ENCODE assay signal across 32 mouse cellular contexts in the genomic region with DNA sequence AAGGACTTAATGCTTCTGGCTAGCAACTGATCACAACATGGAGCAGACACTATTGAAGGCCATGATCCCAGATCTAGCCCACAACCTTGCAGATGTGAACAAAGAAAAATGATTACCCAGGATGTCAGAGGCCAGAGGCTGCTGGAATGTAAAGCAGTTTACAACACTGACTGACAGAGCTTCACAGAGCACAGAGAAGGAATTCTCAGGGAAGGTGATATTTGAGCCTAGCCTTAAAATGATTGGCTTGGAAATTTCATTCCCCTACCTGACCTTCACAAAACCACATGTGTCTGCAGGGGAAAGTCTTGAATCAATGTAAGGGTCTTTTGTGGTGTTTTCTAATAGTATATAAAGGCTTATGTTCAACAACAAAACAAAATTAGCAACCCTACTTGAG. TPM values are rescaled to one million over a fixed set of nuclear protein-coding genes. Genes with fewer than 3 reads are reported as not detected.
"Had no signal": no experiment of that assay in that cellular context is flagged by ENCODE, and none has a peak within 500 bp of the region (broad histone marks: within the 10 kb centered on the region; RNA-seq: fewer than 3 reads in every experiment).

No protein-coding gene starts in this region.

- H3K9ac ChIP-seq: liver, embryonic 13.5 days; midbrain, embryonic 13.5 days; neural tube, embryonic 13.5 days had no signal

- DNase-seq: kidney, adult 8-10 months; kidney, postnatal 25 days; layer of hippocampus, postnatal 36 days; lung, adult 2 months; lung, postnatal 14 days; lung, postnatal 4 days; retina, postnatal 1 day; right cerebral cortex, postnatal 25 days; spleen, adult 18-20 months; thymus, adult 18-20 months; thymus, postnatal 36 days had no signal

- H3K27ac ChIP-seq: left cerebral cortex, adult 2 months; liver, embryonic 13.5 days; midbrain, embryonic 10.5 days; midbrain, embryonic 13.5 days; neural tube, embryonic 13.5 days had no signal

- ATAC-seq: midbrain, embryonic 13.5 days; midbrain, embryonic 16.5 days had no signal

- H3K27me3 ChIP-seq: liver, embryonic 13.5 days; midbrain, embryonic 13.5 days; neural tube, embryonic 13.5 days had no signal

- H3K4me3 ChIP-seq: left cerebral cortex, adult 2 months; liver, embryonic 13.5 days; midbrain, embryonic 10.5 days; midbrain, embryonic 13.5 days; myocyte; neural tube, embryonic 13.5 days had no signal

- H3K4me2 ChIP-seq: liver, embryonic 13.5 days; midbrain, embryonic 13.5 days; neural tube, embryonic 13.5 days had no signal

- H3K9me3 ChIP-seq: liver, embryonic 13.5 days; midbrain, embryonic 10.5 days; midbrain, embryonic 13.5 days; neural tube, embryonic 13.5 days had no signal

- H3K4me1 ChIP-seq: midbrain, embryonic 10.5 days; midbrain, embryonic 13.5 days had no signal

- H3K36me3 ChIP-seq: liver, embryonic 13.5 days; midbrain, embryonic 10.5 days; midbrain, embryonic 13.5 days; neural tube, embryonic 13.5 days had no signal

RNA-seq across cellular contexts. Expression of gene Ms4a2, which starts 1.3 kb away (rescaled TPM):
- total RNA-seq: layer of hippocampus, adult 8-10 months; layer of hippocampus, postnatal 10 days; layer of hippocampus, postnatal 36 days; left cerebral cortex, adult 2 months; left cerebral cortex, postnatal 10 days; left cerebral cortex, postnatal 36 days; liver, adult 2 months had no signal
- polyA plus RNA-seq: liver, adult 2 months; midbrain, embryonic 10.5 days; midbrain, embryonic 13.5 days; midbrain, embryonic 16.5 days; myocyte; testis, adult 2 months had no signal

RNA-seq across cellular contexts. Expression of gene Ms4a3, which starts 15.9 kb away (rescaled TPM):
- total RNA-seq: layer of hippocampus, postnatal 10 days; layer of hippocampus, postnatal 36 days; left cerebral cortex, adult 2 months; left cerebral cortex, postnatal 10 days; left cerebral cortex, postnatal 36 days; liver, adult 2 months; monocyte, adult 5-6 weeks; neutrophil, adult 5-6 weeks had no signal
- polyA plus RNA-seq: kidney, embryonic 16.5 days; limb, embryonic 11.5 days; liver, adult 2 months; lung, adult 2 months; lung, embryonic 16.5 days; midbrain, embryonic 10.5 days; midbrain, embryonic 13.5 days; midbrain, embryonic 16.5 days; myocyte; testis, adult 2 months; urinary bladder, adult 2 months had no signal

RNA-seq across cellular contexts. Expression of gene Oosp2, which starts 35.6 kb away (rescaled TPM):
- total RNA-seq: layer of hippocampus, adult 8-10 months; layer of hippocampus, postnatal 10 days; layer of hippocampus, postnatal 36 days; left cerebral cortex, adult 2 months; left cerebral cortex, postnatal 10 days; left cerebral cortex, postnatal 36 days; liver, adult 2 months; monocyte, adult 5-6 weeks; neutrophil, adult 5-6 weeks had no signal
- polyA plus RNA-seq: kidney, embryonic 16.5 days; limb, embryonic 11.5 days; limb, embryonic 14.5 days; liver, adult 2 months; liver, embryonic 13.5 days; lung, adult 2 months; lung, embryonic 16.5 days; midbrain, embryonic 10.5 days; midbrain, embryonic 13.5 days; midbrain, embryonic 16.5 days; myocyte; neural tube, embryonic 13.5 days; stomach, embryonic 16.5 days; testis, adult 2 months; urinary bladder, adult 2 months had no signal
